Mouse (Mus musculus) urinary bladder, postnatal 36 days (tissue): Measurements from ENCODE around the gene Odf3.

Experiments used
- DNase-seq, 2 experiments: peaks; one replicate each; pipeline ENCODE4 v3.0.0; 2022; ENCODE audit warnings: low spot score in 2 of 2, mixed read lengths in 1 of 2

Odf3 gene

GRCm38 (mm10) chr7:140847755-140848580 is at the start of gene Odf3:
Gene Odf3 (plus strand): TSS chr7:140847805.
- peak in 1 of 2 experiments; percentile 47 for DNase-seq

GRCm38 (mm10) chr7:140798212-140798611 is 49.4 kb upstream of the Odf3 start:
- no peak for DNase-seq

GRCm38 (mm10) chr7:140802629-140803028 is 45.0 kb upstream of the Odf3 start:
- DNase-seq, result no peak

GRCm38 (mm10) chr7:140805704-140806103 is 41.9 kb upstream of the Odf3 start:
- peak in 1 of 2 experiments; percentile 38 for DNase-seq

GRCm38 (mm10) chr7:140810496-140810895 is 37.1 kb upstream of the Odf3 start:
- no peak for DNase-seq

GRCm38 (mm10) chr7:140811714-140812113 is 35.9 kb upstream of the Odf3 start:
- no peak for DNase-seq

- no peak for DNase-seq
These were observed 34.8 kb upstream of the Odf3 start for GRCm38 (mm10) chr7:140812850-140813249.

GRCm38 (mm10) chr7:140820173-140820572 is 27.4 kb upstream of the Odf3 start:
- DNase-seq, result no peak

- DNase-seq, result no peak
These were observed 26.3 kb upstream of the Odf3 start for GRCm38 (mm10) chr7:140821305-140821652.

GRCm38 (mm10) chr7:140821653-140822329 is 25.8 kb upstream of the Odf3 start, which contains the start of gene Zfp941:
Gene Zfp941 (minus strand): TSS chr7:140822178.
- no peak for DNase-seq

- no peak for DNase-seq
These were observed 24.9 kb upstream of the Odf3 start for GRCm38 (mm10) chr7:140822731-140823130.

GRCm38 (mm10) chr7:140828171-140828881 is 19.3 kb upstream of the Odf3 start:
- DNase-seq, result no peak

GRCm38 (mm10) chr7:140831447-140831846 is 16.2 kb upstream of the Odf3 start:
- DNase-seq, result no peak

GRCm38 (mm10) chr7:140833341-140833740 is 14.3 kb upstream of the Odf3 start:
- no peak for DNase-seq

GRCm38 (mm10) chr7:140834968-140835757 is 12.4 kb upstream of the Odf3 start, which contains the start of gene Urah:
Gene Urah (plus strand): TSS chr7:140835018.
- DNase-seq, result peak; percentile 68 to 79

- DNase-seq, result no peak
These were observed 11.9 kb upstream of the Odf3 start for GRCm38 (mm10) chr7:140835758-140836087.

- no peak for DNase-seq
These were observed 11.1 kb upstream of the Odf3 start for GRCm38 (mm10) chr7:140836243-140837115.

- no peak for DNase-seq
These were observed 8.0 kb upstream of the Odf3 start for GRCm38 (mm10) chr7:140839556-140839955.

GRCm38 (mm10) chr7:140840750-140841735 is 6.6 kb upstream of the Odf3 start:
- peak in 1 of 2 experiments; percentile 36 for DNase-seq
